Mouse (Mus musculus): ENCODE measurements around the gene Btg2.

GRCm38 (mm10) chr1:134056285-134056684 is 22.6 kb downstream of the Btg2 start:
- TF ChIP-seq CTCF (IDR thresholded peaks at IDR 0.05; ENCODE audit: low read depth): no peak
- TF ChIP-seq EP300 (optimal IDR thresholded peaks at IDR 0.05): no peak
